10 mouse cellular contexts compared by ENCODE assay signal in the genomic region with DNA sequence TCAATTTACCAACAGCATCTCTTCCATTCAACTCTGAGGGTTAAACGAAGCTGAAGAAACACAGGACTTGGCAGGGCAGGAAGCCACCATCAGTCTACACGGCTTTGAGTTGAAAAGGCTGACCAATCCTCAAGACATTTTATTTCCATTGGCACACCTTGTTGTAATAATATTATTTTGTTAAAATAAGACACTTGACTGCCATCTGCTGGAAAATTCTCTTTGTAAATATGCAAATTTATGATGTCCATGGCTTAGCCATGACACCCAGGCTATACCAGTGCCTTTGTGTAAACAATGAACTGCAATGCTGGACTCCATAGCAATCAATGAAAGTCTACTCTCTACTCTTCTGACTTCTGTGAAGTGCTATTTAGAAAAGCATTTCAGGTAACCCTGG.
DNase-seq lines count a peak whose midpoint lies in the region; ATAC-seq and TF ChIP-seq lines count a peak whose summit lies in the region.
"Had no signal": no experiment of that assay in that cellular context is flagged by ENCODE, and none has a peak within 500 bp of the region (broad histone marks: within the 10 kb centered on the region; RNA-seq: fewer than 3 reads in every experiment).

No protein-coding gene starts in this region.

- TF ChIP-seq CTCF in layer of hippocampus, adult 2 months (conservative IDR thresholded peaks at IDR 0.05) = peak; percentile 71
- TF ChIP-seq CTCF in MEL (IDR thresholded peaks at IDR 0.05 in 2 of 3, conservative IDR thresholded peaks at IDR 0.05 in 1 of 3; ENCODE audit: control insufficient read depth in 1 of 3, insufficient read depth in 1 of 3, low read depth in 2 of 3, low read length in 3 of 3, poor library complexity in 1 of 3, severe bottlenecking in 1 of 3) = peak in 1 of 3 experiments; percentile 63; a peak in 2 of 6 replicates

- no peaks in the 10 kb centered on the region for H3K27me3 ChIP-seq in forebrain, embryonic 14.5 days (replicated peaks; ENCODE audit: control insufficient read depth, insufficient read depth, low read length)
- 0 out of 2 replicates have a peak, but pooled peaks cover 5% of the 10 kb centered on the region for H3K27me3 ChIP-seq in forebrain, embryonic 12.5 days
- H3K27me3 ChIP-seq in MEL (ENCODE audit: control insufficient read depth in 1 of 2, insufficient read depth in 2 of 2, low read length in 2 of 2) = peaks cover 1 to 3% of the 10 kb centered on the region in 2 experiments; a peak in 2 of 4 replicates
- no peaks in the 10 kb centered on the region for H3K27me3 ChIP-seq in midbrain, embryonic 16.5 days (ENCODE audit: control insufficient read depth, insufficient read depth, low read depth, low read length)
- H3K27me3 ChIP-seq: limb, embryonic 15.5 days had no signal

- peak; percentile 77 for TF ChIP-seq RAD21 in MEL (IDR thresholded peaks at IDR 0.05; ENCODE audit: low read depth, low read length)

- DNase-seq in forebrain, embryonic 14.5 days (ENCODE audit: low spot score) = peak; percentile 61
- no peak for DNase-seq in layer of hippocampus, adult 2 months (ENCODE audit: low spot score in 2 of 2)
- DNase-seq in layer of hippocampus, postnatal 36 days = no peak
- peak; percentile 59 for DNase-seq in MEL (ENCODE audit: low read depth, low spot score)
- DNase-seq in lung, postnatal 25 days (ENCODE audit: low spot score) = peak; percentile 31
- DNase-seq in thymus, postnatal 36 days = no peak

- no peak for ATAC-seq in forebrain, embryonic 14.5 days
- ATAC-seq in forebrain, embryonic 12.5 days (ENCODE audit: low FRiP score) = no peak
- ATAC-seq in midbrain, embryonic 16.5 days = no peak

- H3K4me3 ChIP-seq in forebrain, embryonic 14.5 days (ENCODE audit: low read depth, low read length) = no peak overlapping the region
- no peak overlapping the region for H3K4me3 ChIP-seq in forebrain, embryonic 12.5 days (replicated peaks)
- no peak overlapping the region for H3K4me3 ChIP-seq in layer of hippocampus, adult 2 months
- no peak overlapping the region for H3K4me3 ChIP-seq in MEL (ENCODE audit: control insufficient read depth in 1 of 2, insufficient read depth in 1 of 2, low read depth in 2 of 2, low read length in 2 of 2)
- H3K4me3 ChIP-seq in midbrain, embryonic 16.5 days (ENCODE audit: low read depth, low read length) = no peak overlapping the region
- H3K4me3 ChIP-seq: limb, embryonic 15.5 days had no signal

- no peaks in the 10 kb centered on the region for H3K36me3 ChIP-seq in forebrain, embryonic 14.5 days (ENCODE audit: control insufficient read depth, insufficient read depth, low read length)
- H3K36me3 ChIP-seq in forebrain, embryonic 12.5 days (replicated peaks) = no peaks in the 10 kb centered on the region
- H3K36me3 ChIP-seq in MEL (ENCODE audit: control insufficient read depth in 1 of 2, insufficient read depth in 2 of 2, low read length in 2 of 2) = no peaks in the 10 kb centered on the region
- H3K36me3 ChIP-seq in midbrain, embryonic 16.5 days (ENCODE audit: control insufficient read depth, insufficient read depth, low read length) = no peaks in the 10 kb centered on the region
- H3K36me3 ChIP-seq: G1E; limb, embryonic 15.5 days had no signal

- no peak overlapping the region for H3K4me2 ChIP-seq in forebrain, embryonic 14.5 days (ENCODE audit: low read length)
- no peak overlapping the region for H3K4me2 ChIP-seq in forebrain, embryonic 12.5 days
- no peak overlapping the region for H3K4me2 ChIP-seq in midbrain, embryonic 16.5 days (ENCODE audit: low read length)
- H3K4me2 ChIP-seq: limb, embryonic 15.5 days had no signal

- no peaks in the 10 kb centered on the region for H3K4me1 ChIP-seq in forebrain, embryonic 14.5 days (ENCODE audit: control insufficient read depth, insufficient read depth, low read length)
- no peaks in the 10 kb centered on the region for H3K4me1 ChIP-seq in forebrain, embryonic 12.5 days
- no peaks in the 10 kb centered on the region for H3K4me1 ChIP-seq in MEL (ENCODE audit: control insufficient read depth in 1 of 2, insufficient read depth in 2 of 2, low read length in 2 of 2)
- H3K4me1 ChIP-seq in midbrain, embryonic 16.5 days (ENCODE audit: control insufficient read depth, insufficient read depth, low read length) = no peaks in the 10 kb centered on the region
- H3K4me1 ChIP-seq: limb, embryonic 15.5 days had no signal

- no peaks in the 10 kb centered on the region for H3K9me3 ChIP-seq in forebrain, embryonic 14.5 days (replicated peaks; ENCODE audit: control insufficient read depth, low read length)
- H3K9me3 ChIP-seq in forebrain, embryonic 12.5 days = no peaks in the 10 kb centered on the region
- H3K9me3 ChIP-seq in MEL (replicated peaks; ENCODE audit: insufficient read depth, low read length) = no peaks in the 10 kb centered on the region
- H3K9me3 ChIP-seq in midbrain, embryonic 16.5 days (replicated peaks; ENCODE audit: control insufficient read depth, low read length, poor library complexity, severe bottlenecking) = no peaks in the 10 kb centered on the region
- H3K9me3 ChIP-seq: G1E; limb, embryonic 15.5 days had no signal

- H3K9ac ChIP-seq in forebrain, embryonic 14.5 days (ENCODE audit: low read length) = no peak overlapping the region
- no peak overlapping the region for H3K9ac ChIP-seq in forebrain, embryonic 12.5 days
- H3K9ac ChIP-seq in MEL (ENCODE audit: control insufficient read depth, low read depth, low read length, poor library complexity, severe bottlenecking) = no peak overlapping the region
- no peak overlapping the region for H3K9ac ChIP-seq in midbrain, embryonic 16.5 days (ENCODE audit: low read depth, low read length)
- H3K9ac ChIP-seq: limb, embryonic 15.5 days had no signal

- TF ChIP-seq EP300 in MEL (IDR thresholded peaks at IDR 0.05; ENCODE audit: low read depth in 1 of 2, low read length in 2 of 2) = no peak

- no peaks in the 10 kb centered on the region for H3K79me2 ChIP-seq in MEL (ENCODE audit: control insufficient read depth, insufficient read depth, low read length, poor library complexity)

- WGBS in forebrain, embryonic 14.5 days = 51% methylated on average over 2 of the region's 2 CpGs
- WGBS in forebrain, embryonic 12.5 days = 63% methylated on average over 2 of the region's 2 CpGs
- 54% methylated on average over 2 of the region's 2 CpGs for WGBS in midbrain, embryonic 16.5 days

- H3K27ac ChIP-seq in forebrain, embryonic 14.5 days (ENCODE audit: low read depth, low read length) = no peak overlapping the region
- H3K27ac ChIP-seq in forebrain, embryonic 12.5 days = no peak overlapping the region
- H3K27ac ChIP-seq in layer of hippocampus, adult 2 months = no peak overlapping the region
- H3K27ac ChIP-seq in MEL (ENCODE audit: control insufficient read depth, low read depth, low read length) = no peak overlapping the region
- no peak overlapping the region for H3K27ac ChIP-seq in midbrain, embryonic 16.5 days (ENCODE audit: low read length)
- H3K27ac ChIP-seq: limb, embryonic 15.5 days had no signal

- TF ChIP-seq POLR2A in MEL (IDR thresholded peaks at IDR 0.05; ENCODE audit: control insufficient read depth in 1 of 2, insufficient read depth in 1 of 2, low read depth in 1 of 2, low read length in 2 of 2, poor library complexity in 1 of 2) = no peak

TF ChIP-seq in MEL, 35 proteins besides CTCF, POLR2A, EP300 and RAD21:
- TF ChIP-seq ZC3H11A (IDR thresholded peaks at IDR 0.05; ENCODE audit: low read depth, low read length) (peak; percentile 63), SMC3 (IDR thresholded peaks at IDR 0.05; ENCODE audit: low read depth, low read length) (peak; percentile 82), MEF2A (IDR thresholded peaks at IDR 0.05; ENCODE audit: extremely low read depth, insufficient replicate concordance, low read depth, low read length, poor library complexity, severe bottlenecking) (no peak)
TF ChIP-seq in MEL: peak in this region for 2.

Comparison
In these comparisons a context has a peak if more than half of its experiments do, and no peak if none do; other contexts are left out.
1. DNase-seq: peak in forebrain, embryonic 14.5 days (single experiment), MEL (single experiment) and lung, postnatal 25 days (single experiment); none in layer of hippocampus, adult 2 months (0 of 2), layer of hippocampus, postnatal 36 days (0 of 2) and thymus, postnatal 36 days (0 of 2).